Mouse (Mus musculus) ES-Bruce4 (cell line): Measurements from ENCODE around the gene Fam107a. TPM values are rescaled to one million over a fixed set of nuclear protein-coding genes. Genes with fewer than 3 reads are reported as not detected.

Experiments
- H3K27ac ChIP-seq: 2 replicates; pipeline ENCODE4 v1.5.1; 2012; ENCODE audit warnings: low read length, inconsistent platforms; ENCODE audit not compliant: insufficient read depth
- H3K27me3 ChIP-seq: 2 replicates; pipeline ENCODE4 v1.6.1; 2012; ENCODE audit warnings: mild to moderate bottlenecking, low read length, inconsistent platforms; ENCODE audit not compliant: control insufficient read depth, poor library complexity, insufficient read depth, severe bottlenecking
- H3K36me3 ChIP-seq: 2 replicates; pipeline ENCODE4 v1.6.1; 2012; ENCODE audit warnings: inconsistent platforms, mild to moderate bottlenecking, low read length, moderate library complexity; ENCODE audit not compliant: control insufficient read depth, poor library complexity, insufficient read depth, severe bottlenecking
- H3K4me1 ChIP-seq: one replicate; pipeline ENCODE4 v1.8.1; 2011; ENCODE audit warnings: low read length; ENCODE audit not compliant: control insufficient read depth, insufficient read depth
- H3K4me3 ChIP-seq: 2 replicates; pipeline ENCODE4 v1.5.1; 2011; ENCODE audit warnings: low read depth, mild to moderate bottlenecking, low read length
- H3K9ac ChIP-seq: 2 replicates; pipeline ENCODE4 v1.6.1; 2012; ENCODE audit warnings: low read depth, mild to moderate bottlenecking, inconsistent platforms; ENCODE audit not compliant: poor library complexity, severe bottlenecking
- H3K9me3 ChIP-seq: replicated peaks from 2 replicates; pipeline ENCODE4 v1.6.1; 2012; ENCODE audit warnings: mild to moderate bottlenecking, low read length, inconsistent platforms; ENCODE audit not compliant: control insufficient read depth, poor library complexity, insufficient read depth, severe bottlenecking
- CTCF ChIP-seq: IDR thresholded peaks from one replicate; pipeline ENCODE4 v1.8.1; 2011; ENCODE audit warnings: low read depth, low read length
- EP300 ChIP-seq: IDR thresholded peaks from 2 replicates; pipeline ENCODE4 v1.6.1; 2011; ENCODE audit warnings: low read depth, low read length; ENCODE audit not compliant: insufficient read depth
- POLR2A ChIP-seq: IDR thresholded peaks from one replicate; pipeline ENCODE4 v1.8.1; 2011; ENCODE audit warnings: low read length; ENCODE audit not compliant: insufficient read depth
- polyA plus RNA-seq: library from polyadenylated mRNA; stranded (reverse); fragments of >200 nt; gene quantifications from 2 replicates; pipeline ENCODE4 v1.2.4, GENCODE M21; 2011; ENCODE audit warnings: low read depth; ENCODE audit not compliant: missing spikeins, insufficient read depth, insufficient read length

Gene Fam107a
- polyA plus RNA-seq, 1 experiment = 0.69 TPM

- no peaks in the 10 kb centered on the region for H3K4me1 ChIP-seq
- H3K27ac ChIP-seq = no peak overlapping the region
- no peak for TF ChIP-seq POLR2A
- no peak for TF ChIP-seq CTCF
- no peak for TF ChIP-seq EP300
- H3K9me3 ChIP-seq = no peaks in the 10 kb centered on the region
- no peak overlapping the region for H3K4me3 ChIP-seq
- no peaks in the 10 kb centered on the region for H3K36me3 ChIP-seq
- no peaks in the 10 kb centered on the region for H3K27me3 ChIP-seq
- H3K9ac ChIP-seq = no peak overlapping the region
Measured at GRCm38 (mm10) chr14:8256881-8257280, 60.9 kb downstream of the Fam107a start.

- no peaks in the 10 kb centered on the region for H3K9me3 ChIP-seq
- H3K4me1 ChIP-seq = no peaks in the 10 kb centered on the region
- TF ChIP-seq CTCF (no peak), EP300 (no peak), POLR2A (no peak)
- H3K27ac ChIP-seq = no peak overlapping the region
- H3K27me3 ChIP-seq = no peaks in the 10 kb centered on the region
- no peaks in the 10 kb centered on the region for H3K36me3 ChIP-seq
- no peak overlapping the region for H3K4me3 ChIP-seq
- no peak overlapping the region for H3K9ac ChIP-seq
Measured at GRCm38 (mm10) chr14:8256072-8256471, 61.8 kb downstream of the Fam107a start.

GRCm38 (mm10) chr14:8255076-8255729 is 62.6 kb downstream of the Fam107a start:
- Histone ChIP-seq H3K9me3 (no peaks in the 10 kb centered on the region), H3K27me3 (no peaks in the 10 kb centered on the region), H3K4me1 (no peaks in the 10 kb centered on the region), H3K27ac (no peak overlapping the region), H3K4me3 (no peak overlapping the region), H3K9ac (no peak overlapping the region), H3K36me3 (no peaks in the 10 kb centered on the region)
- TF ChIP-seq POLR2A = no peak
- TF ChIP-seq CTCF = no peak
- no peak for TF ChIP-seq EP300

DNA sequence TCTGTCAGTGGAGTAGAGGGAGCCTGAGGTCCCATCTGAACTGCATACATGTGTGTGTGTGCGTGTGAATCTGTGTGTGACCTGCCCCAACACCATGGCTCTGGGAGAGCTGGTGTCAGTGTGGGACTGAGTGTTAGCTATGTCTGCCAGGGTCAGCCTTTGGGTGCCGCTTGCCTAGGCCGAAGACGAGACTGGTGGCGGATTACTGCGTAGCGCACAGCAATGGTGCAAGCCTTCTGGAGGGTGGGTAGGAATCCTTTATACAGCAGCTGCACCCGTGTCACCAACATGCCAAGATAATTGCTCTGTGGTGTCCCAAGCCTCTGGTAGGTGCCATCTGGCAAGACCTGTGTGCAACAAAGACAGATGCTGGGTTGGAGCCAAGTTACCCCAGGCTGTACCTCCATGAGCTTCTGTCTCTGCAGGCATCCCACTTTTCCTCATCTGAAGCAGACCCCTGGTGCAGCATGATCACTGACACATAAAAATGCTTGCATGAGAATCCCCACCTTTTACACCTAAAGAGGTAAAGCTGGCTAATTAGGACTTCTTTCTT is 66.4 kb downstream of the Fam107a start:
- H3K36me3 ChIP-seq = no peaks in the 10 kb centered on the region
- TF ChIP-seq POLR2A = no peak
- TF ChIP-seq CTCF = no peak
- TF ChIP-seq EP300 = no peak
- no peaks in the 10 kb centered on the region for H3K9me3 ChIP-seq
- H3K27ac ChIP-seq = no peak overlapping the region
- H3K27me3 ChIP-seq = no peaks in the 10 kb centered on the region
- no peak overlapping the region for H3K9ac ChIP-seq
- no peaks in the 10 kb centered on the region for H3K4me1 ChIP-seq
- no peak overlapping the region for H3K4me3 ChIP-seq

- no peak for TF ChIP-seq POLR2A
- no peak for TF ChIP-seq EP300
- no peak for TF ChIP-seq CTCF
- H3K36me3 ChIP-seq = no peaks in the 10 kb centered on the region
Measured at GRCm38 (mm10) chr14:8250141-8250871, 67.5 kb downstream of the Fam107a start.

DNA sequence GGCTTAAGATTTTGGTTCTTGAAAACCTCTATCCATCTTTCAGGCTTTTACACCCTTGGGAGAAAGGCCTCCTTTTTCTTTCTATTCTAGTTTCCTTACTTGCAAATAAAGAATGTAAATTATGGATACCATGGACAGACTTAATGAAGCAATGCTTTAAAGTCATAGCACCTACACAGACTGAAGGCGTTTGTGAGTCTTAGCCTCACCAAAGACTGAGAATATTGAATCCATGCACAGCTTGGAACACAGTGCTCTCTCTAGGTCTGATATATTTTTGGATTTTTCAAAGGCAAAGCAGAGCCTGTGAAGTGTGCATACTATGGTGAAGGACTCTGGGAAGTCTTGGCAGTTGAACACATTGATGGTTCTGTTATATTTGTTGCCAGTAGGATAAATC is 68.6 kb downstream of the Fam107a start:
- Histone ChIP-seq H3K27ac (no peak overlapping the region), H3K27me3 (no peaks in the 10 kb centered on the region), H3K4me3 (no peak overlapping the region), H3K36me3 (no peaks in the 10 kb centered on the region), H3K9ac (no peak overlapping the region), H3K4me1 (no peaks in the 10 kb centered on the region), H3K9me3 (no peaks in the 10 kb centered on the region)
- TF ChIP-seq EP300 = no peak
- no peak for TF ChIP-seq CTCF
- no peak for TF ChIP-seq POLR2A

More at GRCm38 (mm10) chr14:8250141-8250871, 67.5 kb downstream of the Fam107a start:
- H3K27me3 ChIP-seq = no peaks in the 10 kb centered on the region
- H3K9me3 ChIP-seq = no peaks in the 10 kb centered on the region
- no peak overlapping the region for H3K27ac ChIP-seq
- H3K4me3 ChIP-seq = no peak overlapping the region
- H3K4me1 ChIP-seq = no peaks in the 10 kb centered on the region
- H3K9ac ChIP-seq = no peak overlapping the region
